Mouse (Mus musculus) stomach, embryonic 14.5 days (tissue): ENCODE data around the gene Serpinb5. TPM values are rescaled to one million over a fixed set of nuclear protein-coding genes. Genes with fewer than 3 reads are reported as not detected.
"Not testable (repeated sequence)": the region's sequence is repeated elsewhere in the genome, so short reads cannot be mapped to it uniquely, and the experiment has no call there.

Source experiments
- ATAC-seq: fragments of 200-750 bp; cut with Nextera tagmentation; 2 replicates; pipeline ENCODE4 v1.8.0; 2017; ENCODE audit warnings: low read depth, moderate TSS enrichment; ENCODE audit not compliant: insufficient number of reproducible peaks, insufficient read depth, low FRiP score
- H3K27ac ChIP-seq: fragments of 300-500 bp; sonication (generic); 2 replicates; pipeline ENCODE4 v1.5.1; 2014; ENCODE audit warnings: mild to moderate bottlenecking, low read length, moderate library complexity, mixed read lengths
- H3K27me3 ChIP-seq: fragments of 300-500 bp; sonication (generic); 2 replicates; pipeline ENCODE4 v1.6.1; 2014; ENCODE audit warnings: low read length, control low read depth, mixed read lengths; ENCODE audit not compliant: control insufficient read depth, insufficient read depth
- H3K36me3 ChIP-seq: fragments of 300-500 bp; sonication (generic); 2 replicates; pipeline ENCODE4 v1.6.1; 2014; ENCODE audit warnings: mild to moderate bottlenecking, control low read depth, low read length, moderate library complexity, mixed read lengths; ENCODE audit not compliant: control insufficient read depth, insufficient read depth
- H3K4me1 ChIP-seq: fragments of 300-500 bp; sonication (generic); 2 replicates; pipeline ENCODE4 v1.6.1; 2014; ENCODE audit warnings: low read length, control low read depth, mixed read lengths; ENCODE audit not compliant: control insufficient read depth, insufficient read depth
- H3K4me2 ChIP-seq: fragments of 300-500 bp; sonication (generic); replicated peaks from 2 replicates; pipeline ENCODE4 v1.6.1; 2014; ENCODE audit warnings: low read depth, low read length, control low read depth
- H3K4me3 ChIP-seq: fragments of 300-500 bp; sonication (generic); 2 replicates; pipeline ENCODE4 v1.5.1; 2014; ENCODE audit warnings: low read depth, low read length, control low read depth
- H3K9ac ChIP-seq: fragments of 300-500 bp; sonication (generic); replicated peaks from 2 replicates; pipeline ENCODE4 v1.6.1; 2014; ENCODE audit warnings: low read depth, mild to moderate bottlenecking, control low read depth, low read length, moderate library complexity, mixed read lengths
- H3K9me3 ChIP-seq: fragments of 300-500 bp; sonication (generic); 2 replicates; pipeline ENCODE4 v1.6.1; 2016; ENCODE audit warnings: low read depth, low read length, control low read depth; ENCODE audit not compliant: control insufficient read depth
- WGBS: fragments of 180-500 bp; shearing (Covaris S2); extraction: QIAGEN DNeasy Blood & Tissue Kit; methylation state at CpG from one replicate; pipeline ENCODE4 v1.1.7; 2014; 5-methylcytosine and 5-hydroxymethylcytosine counted together
- polyA plus RNA-seq: library from polyadenylated mRNA; unstranded; fragments of >200 nt; fragmentation: Nextera tagmentation; extraction: Ambion mirVana; gene quantifications from 2 replicates; pipeline ENCODE4 v1.2.1, GENCODE M21; 2014

The Serpinb5 gene
- polyA plus RNA-seq, 1 experiment from 2014 or later = 29.4 TPM

DNA sequence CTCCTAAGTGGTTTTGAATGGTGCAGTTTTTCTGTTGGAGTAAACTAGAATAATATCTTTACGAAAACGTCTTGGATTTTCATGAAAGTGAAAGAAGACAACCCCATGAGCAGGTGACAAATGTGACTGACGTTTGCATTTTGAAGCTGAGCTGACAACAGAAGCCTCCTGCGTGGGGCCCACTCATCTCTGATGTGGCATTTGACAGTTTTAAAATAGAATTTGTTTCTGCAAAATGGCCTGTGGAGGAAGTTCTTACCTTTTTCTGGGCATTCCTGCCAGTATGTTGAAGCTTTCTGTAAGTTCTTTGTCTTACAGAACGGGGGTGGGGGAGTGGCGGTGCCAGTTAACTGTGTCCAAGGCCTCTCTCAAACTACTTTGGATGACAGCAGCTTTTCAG, 5.8 kb downstream of the Serpinb5 start:
- Histone ChIP-seq H3K4me3 (no peak overlapping the region), H3K9me3 (no peaks in the 10 kb centered on the region), H3K27me3 (no peaks in the 10 kb centered on the region), H3K9ac (no peak overlapping the region), H3K36me3 (no peaks in the 10 kb centered on the region), H3K4me1 (no peaks in the 10 kb centered on the region), H3K4me2 (no peak overlapping the region), H3K27ac (no peak overlapping the region)
- WGBS = 69% methylated on average over 6 of the region's 6 CpGs
- ATAC-seq = no peak

DNA sequence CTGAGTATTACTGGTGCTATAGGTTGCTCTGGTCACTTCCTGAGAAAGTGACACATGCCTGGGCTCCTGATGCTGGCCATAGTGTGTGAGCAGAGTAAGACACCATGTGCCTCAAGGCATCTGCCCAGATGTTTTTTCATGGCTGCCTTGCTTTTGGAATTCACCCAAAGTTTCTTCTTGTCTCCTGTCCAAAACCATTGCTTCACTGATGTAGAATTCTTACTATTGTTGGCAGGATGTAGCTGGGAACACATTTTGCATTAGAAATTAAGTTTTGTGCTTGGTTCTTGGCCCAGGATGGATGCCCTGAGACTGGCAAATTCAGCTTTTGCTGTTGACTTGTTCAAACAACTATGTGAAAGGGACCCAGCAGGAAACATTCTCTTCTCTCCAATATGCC, 9.0 kb downstream of the Serpinb5 start:
- Histone ChIP-seq H3K4me3 (no peak overlapping the region), H3K4me2 (no peak overlapping the region), H3K9ac (no peak overlapping the region), H3K27me3 (no peaks in the 10 kb centered on the region), H3K4me1 (no peaks in the 10 kb centered on the region), H3K36me3 (no peaks in the 10 kb centered on the region), H3K9me3 (no peaks in the 10 kb centered on the region), H3K27ac (no peak overlapping the region)
- ATAC-seq = no peak

DNA sequence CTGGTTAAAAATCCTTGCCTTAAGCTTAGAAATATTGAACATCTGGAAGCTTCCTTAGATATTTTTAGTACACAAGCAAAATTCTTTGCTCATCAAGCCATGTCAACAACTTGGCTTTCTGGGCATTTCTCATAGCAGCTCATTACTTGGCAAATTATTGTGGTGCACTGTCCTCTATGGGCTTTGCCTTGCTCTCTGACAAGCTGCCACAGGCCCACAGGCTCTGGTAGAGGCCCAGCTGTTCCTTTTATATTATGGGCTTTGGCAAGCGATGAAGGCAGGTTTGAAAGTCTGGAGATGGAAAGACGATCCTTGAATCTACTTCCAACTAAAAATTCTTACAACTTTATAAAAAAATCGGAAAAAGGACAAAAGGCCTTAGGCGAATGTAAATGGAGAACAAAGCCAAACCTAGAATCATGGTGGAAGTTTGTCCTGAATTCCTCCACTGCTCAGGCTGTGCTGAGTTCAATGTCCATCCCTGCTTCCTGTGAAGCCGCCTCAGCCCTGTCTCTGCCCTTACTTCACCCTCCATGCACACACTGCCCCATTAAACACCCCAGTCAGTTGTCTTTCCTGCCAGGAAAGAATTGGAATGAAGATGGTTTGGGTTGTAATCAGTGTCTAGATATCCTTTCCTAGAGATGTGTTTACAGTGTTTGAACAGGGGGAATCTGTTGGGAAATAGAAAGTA, 14.4 kb downstream of the Serpinb5 start:
- no peaks in the 10 kb centered on the region for H3K27me3 ChIP-seq
- 84% methylated on average over 5 of the region's 5 CpGs for WGBS
- no peak overlapping the region for H3K4me3 ChIP-seq
- H3K9ac ChIP-seq = no peak overlapping the region
- no peaks in the 10 kb centered on the region for H3K36me3 ChIP-seq
- no peak overlapping the region for H3K27ac ChIP-seq
- ATAC-seq = no peak
- H3K4me1 ChIP-seq = no peaks in the 10 kb centered on the region
- no peaks in the 10 kb centered on the region for H3K9me3 ChIP-seq
- no peak overlapping the region for H3K4me2 ChIP-seq

DNA sequence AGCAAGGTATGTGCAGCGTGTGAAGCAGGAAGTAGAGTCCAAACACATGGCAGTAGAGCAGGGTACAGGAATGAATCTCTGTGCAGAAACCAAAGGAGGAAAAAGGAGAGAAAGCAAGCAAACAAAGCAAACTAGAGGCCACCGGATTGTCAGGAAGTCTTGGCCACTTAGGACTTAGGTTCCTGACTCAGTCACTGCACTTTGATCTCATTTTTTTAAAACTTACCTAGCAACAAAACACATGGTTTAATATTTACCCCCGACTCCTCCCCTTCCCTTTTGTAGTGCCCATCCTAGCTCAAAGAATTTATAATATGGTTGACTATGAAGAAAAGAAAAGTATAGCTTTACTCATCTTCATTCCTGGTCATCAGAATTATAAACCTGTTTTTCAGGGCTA, 15.2 kb downstream of the Serpinb5 start:
- WGBS = 67% methylated on average over 3 of the region's 3 CpGs
- no peak overlapping the region for H3K4me3 ChIP-seq
- no peaks in the 10 kb centered on the region for H3K4me1 ChIP-seq
- H3K36me3 ChIP-seq = no peaks in the 10 kb centered on the region
- ATAC-seq = no peak
- H3K9me3 ChIP-seq = no peaks in the 10 kb centered on the region
- no peak overlapping the region for H3K27ac ChIP-seq
- H3K4me2 ChIP-seq = no peak overlapping the region
- H3K27me3 ChIP-seq = no peaks in the 10 kb centered on the region
- no peak overlapping the region for H3K9ac ChIP-seq

DNA sequence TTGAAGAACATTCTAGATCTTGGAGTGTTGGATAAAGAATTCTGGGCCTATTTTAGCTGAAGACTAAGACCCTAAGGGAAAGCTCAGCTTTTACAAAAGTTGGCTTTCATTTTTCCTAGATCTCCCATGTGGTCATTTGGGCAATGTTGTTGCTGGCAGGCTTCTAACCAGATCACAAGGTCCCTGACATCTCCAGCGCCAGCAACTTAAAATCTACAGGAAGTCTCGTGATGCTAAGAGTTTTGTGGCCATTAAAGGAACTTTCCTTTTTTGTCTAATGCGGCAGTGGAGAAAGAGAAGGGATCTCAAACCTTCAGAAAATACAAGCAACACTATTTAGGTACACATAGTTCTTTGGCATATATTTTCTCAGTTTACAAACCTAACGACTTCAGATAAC, 21.8 kb downstream of the Serpinb5 start:
- no peak overlapping the region for H3K27ac ChIP-seq
- no peaks in the 10 kb centered on the region for H3K27me3 ChIP-seq
- H3K4me3 ChIP-seq = no peak overlapping the region
- no peak overlapping the region for H3K9ac ChIP-seq
- ATAC-seq = no peak
- H3K4me1 ChIP-seq = no peaks in the 10 kb centered on the region
- no peak overlapping the region for H3K4me2 ChIP-seq
- WGBS = 76% methylated on average over 4 of the region's 4 CpGs
- no peaks in the 10 kb centered on the region for H3K36me3 ChIP-seq
- H3K9me3 ChIP-seq = no peaks in the 10 kb centered on the region

DNA sequence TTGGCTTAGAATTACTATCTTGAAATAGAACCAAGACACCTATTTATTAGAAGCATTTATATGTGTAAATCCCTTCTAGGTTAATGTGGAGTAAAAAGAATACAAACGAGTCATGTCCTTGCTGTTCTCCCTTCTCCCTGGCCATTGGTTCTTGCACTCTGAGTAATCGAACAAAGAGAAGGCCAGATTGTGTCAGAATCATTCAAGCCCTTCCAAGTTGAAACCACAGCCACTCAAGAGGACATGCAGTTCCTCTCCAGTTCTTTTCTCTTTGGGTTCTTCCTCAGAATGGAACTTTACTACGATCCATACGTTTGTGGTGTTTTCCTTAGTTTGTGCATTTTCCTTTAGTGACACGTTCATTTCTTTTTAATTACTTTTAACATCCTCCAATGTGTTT, 22.4 kb downstream of the Serpinb5 start:
- H3K27ac ChIP-seq = no peak overlapping the region
- no peak for ATAC-seq
- 80% methylated on average over 5 of the region's 5 CpGs for WGBS

DNA sequence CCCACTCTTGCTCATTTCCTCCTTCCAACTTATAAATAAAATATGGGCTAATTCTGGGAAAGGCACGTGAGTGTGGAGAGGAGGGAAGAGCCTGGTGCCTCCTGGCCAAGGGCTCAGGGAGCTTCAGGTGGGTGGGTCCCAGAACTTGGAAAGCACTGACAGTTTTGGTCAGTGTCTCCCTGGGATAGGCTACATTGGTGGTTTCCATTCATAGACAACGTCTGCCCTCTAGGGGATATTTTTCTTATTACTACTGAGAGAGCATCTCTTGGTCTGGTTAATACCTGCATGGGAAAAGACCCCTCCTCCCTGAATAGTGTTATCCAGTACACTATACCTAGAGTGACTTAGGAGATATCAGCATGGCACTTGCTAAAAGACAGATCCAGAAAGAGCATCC, 22.8 kb downstream of the Serpinb5 start:
- H3K9ac ChIP-seq = no peak overlapping the region
- H3K36me3 ChIP-seq = no peaks in the 10 kb centered on the region
- no peak; the same call in 1 of the 2 replicates for ATAC-seq
- WGBS = 5% methylated on average over 2 of the region's 2 CpGs
- H3K27me3 ChIP-seq = no peaks in the 10 kb centered on the region
- no peaks in the 10 kb centered on the region for H3K4me1 ChIP-seq
- no peak overlapping the region for H3K27ac ChIP-seq
- H3K9me3 ChIP-seq = no peaks in the 10 kb centered on the region
- no peak overlapping the region for H3K4me3 ChIP-seq
- H3K4me2 ChIP-seq = no peak overlapping the region

More for the DNA sequence above, 22.4 kb downstream of the Serpinb5 start:
- H3K4me1 ChIP-seq = no peaks in the 10 kb centered on the region
- no peaks in the 10 kb centered on the region for H3K27me3 ChIP-seq
- no peaks in the 10 kb centered on the region for H3K9me3 ChIP-seq
- H3K4me2 ChIP-seq = no peak overlapping the region
- no peak overlapping the region for H3K4me3 ChIP-seq
- H3K9ac ChIP-seq = no peak overlapping the region
- H3K36me3 ChIP-seq = no peaks in the 10 kb centered on the region

DNA sequence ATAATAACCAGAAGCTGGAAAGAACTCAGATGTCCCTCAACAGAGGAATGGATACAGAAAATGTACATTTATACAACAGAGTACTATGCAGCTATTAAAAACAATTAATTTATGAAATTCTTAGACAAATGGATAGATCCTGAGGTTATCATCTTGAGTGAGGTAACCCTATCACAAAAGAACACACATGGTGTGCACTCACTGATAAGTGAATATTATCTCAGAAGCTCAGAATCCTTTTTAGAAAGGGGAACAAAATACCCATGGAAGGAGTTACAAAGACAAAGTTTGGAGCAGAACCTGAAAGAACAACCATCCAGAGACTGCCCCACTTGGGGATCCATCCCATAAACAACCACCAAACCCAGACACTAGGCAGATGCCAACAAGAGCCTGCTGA, 34.2 kb downstream of the Serpinb5 start:
- H3K9me3 ChIP-seq, H3K4me1 ChIP-seq, H3K9ac ChIP-seq, H3K27ac ChIP-seq, H3K4me3 ChIP-seq, H3K27me3 ChIP-seq, ATAC-seq, H3K4me2 ChIP-seq, H3K36me3 ChIP-seq: not testable (repeated sequence)

DNA sequence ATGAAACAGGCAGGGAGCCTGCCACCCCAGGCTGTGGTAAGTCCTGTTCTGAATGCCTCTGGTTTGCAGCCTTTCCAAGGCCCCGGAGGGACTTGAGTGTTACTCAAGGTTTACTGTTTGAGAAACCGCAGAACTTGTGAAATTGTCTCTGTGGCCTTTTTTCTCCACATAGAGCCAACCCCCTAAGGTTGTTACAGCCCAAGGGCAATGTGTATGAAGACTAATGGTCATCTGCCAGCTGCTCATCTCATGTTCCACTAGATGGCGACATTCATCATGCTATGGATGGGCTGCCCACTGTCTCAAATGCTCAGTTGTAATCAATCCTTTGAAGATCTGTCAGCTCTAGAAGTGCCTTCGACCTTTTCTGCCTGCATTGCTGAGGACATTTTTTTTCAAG, 40.4 kb downstream of the Serpinb5 start:
- no peak overlapping the region for H3K27ac ChIP-seq
- no peaks in the 10 kb centered on the region for H3K9me3 ChIP-seq
- H3K36me3 ChIP-seq = no peaks in the 10 kb centered on the region
- H3K4me1 ChIP-seq = no peaks in the 10 kb centered on the region
- no peak overlapping the region for H3K4me3 ChIP-seq
- H3K9ac ChIP-seq = no peak overlapping the region
- WGBS = 32% methylated on average over 4 of the region's 4 CpGs
- no peak overlapping the region for H3K4me2 ChIP-seq
- ATAC-seq = no peak
- H3K27me3 ChIP-seq = no peaks in the 10 kb centered on the region
